Mouse (Mus musculus) heart, postnatal 0 days (tissue): ENCODE data around the gene Csrnp1.

Experiments used
- CTCF ChIP-seq: IDR thresholded peaks from 2 replicates; pipeline ENCODE4 v1.5.1; 2016; ENCODE audit warnings: antibody characterized with exemption, control low read depth, low read depth
- EP300 ChIP-seq: IDR thresholded peaks from 2 replicates; pipeline ENCODE4 v1.6.1; 2016; ENCODE audit warnings: antibody characterized with exemption, low read depth

DNA sequence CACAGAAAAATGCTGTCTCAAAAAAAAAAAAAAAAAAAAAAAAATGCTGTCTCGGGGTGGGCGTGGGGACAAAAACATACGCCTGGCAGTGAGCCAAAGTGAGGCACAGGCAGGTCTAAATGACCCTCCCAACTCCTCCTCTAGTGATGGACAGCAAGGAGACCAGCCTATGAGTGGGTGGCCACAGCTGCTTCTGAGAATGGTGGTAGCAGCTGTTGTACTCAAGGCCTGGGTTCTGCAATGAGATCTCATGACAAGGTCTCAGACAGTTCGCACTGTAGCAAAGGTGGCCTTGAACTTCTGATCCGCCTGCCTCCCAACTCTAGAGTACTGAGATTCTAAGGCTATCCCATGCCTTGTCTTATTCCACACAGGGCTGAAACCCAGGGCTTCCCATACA, 43.1 kb downstream of the Csrnp1 start:
- no peak for TF ChIP-seq CTCF
- no peak for TF ChIP-seq EP300
